ENCODE assay signal across 8 mouse cellular contexts in genomic region chr4:141617863-141618564, GRCm38 (mm10). TPM values are rescaled to one million over a fixed set of nuclear protein-coding genes. Genes with fewer than 3 reads are reported as not detected.
DNase-seq lines count a peak whose midpoint lies in the region; ATAC-seq lines count a peak whose summit lies in the region.

No protein-coding gene starts in this region.

- DNase-seq in heart, embryonic 10.5 days (ENCODE audit: low spot score), result no peak
- DNase-seq in heart, postnatal 14 days, result no peak
- DNase-seq in forebrain, embryonic 10.5 days (ENCODE audit: extremely low spot score, low spot score), result peak; percentile 40
- peak; percentile 86 to 90 for DNase-seq in kidney, adult 8-10 months
- no peak for DNase-seq in left cerebral cortex, postnatal 4 days
- DNase-seq in ovary, postnatal 36 days (ENCODE audit: low spot score), result no peak

- 10% methylated on average over 22 of the region's 22 CpGs for WGBS in heart, embryonic 10.5 days
- WGBS in forebrain, embryonic 10.5 days, result 11% methylated on average over 22 of the region's 22 CpGs
- WGBS in lung, embryonic 16.5 days, result 13% methylated on average over 21 of the region's 22 CpGs
- WGBS in stomach, embryonic 16.5 days, result 14% methylated on average over 22 of the region's 22 CpGs

- H3K27ac ChIP-seq in heart, embryonic 10.5 days, result peak overlapping the region; percentile 84
- H3K27ac ChIP-seq in forebrain, embryonic 10.5 days, result peak overlapping the region; percentile 78
- H3K27ac ChIP-seq in lung, embryonic 16.5 days (ENCODE audit: low read length), result no peak overlapping the region
- H3K27ac ChIP-seq in stomach, embryonic 16.5 days (ENCODE audit: low read length), result 0 out of 2 replicates have a peak overlapping the region, but pooled peaks have one; percentile 14

- peak overlapping the region; percentile 69 for H3K4me2 ChIP-seq in lung, embryonic 16.5 days (ENCODE audit: low read depth, low read length)
- H3K4me2 ChIP-seq in stomach, embryonic 16.5 days (ENCODE audit: low read depth, low read length), result peak overlapping the region; percentile 59

- intact Hi-C loops in heart, postnatal 14 days (cut with DNase I), result loop anchor here (2.0 to 10.0 kb wide), 4 partner anchors 84 to 337 kb away; no protein-coding TSS in a partner anchor
- intact Hi-C loops in left cerebral cortex, postnatal 4 days (cut with DNase I), result loop anchor here (10.0 kb wide), 1 partner anchor 227 kb away; the partner anchor contains the start of gene Ctrc

- peak overlapping the region; percentile 60 for H3K4me3 ChIP-seq in heart, embryonic 10.5 days
- H3K4me3 ChIP-seq in forebrain, embryonic 10.5 days, result peak overlapping the region; percentile 50
- H3K4me3 ChIP-seq in lung, embryonic 16.5 days (ENCODE audit: low read length), result peak overlapping the region; percentile 38
- peak overlapping the region; percentile 35 for H3K4me3 ChIP-seq in stomach, embryonic 16.5 days (replicated peaks; ENCODE audit: low read length)

- H3K4me1 ChIP-seq in heart, embryonic 10.5 days, result peaks cover 40% of the 10 kb centered on the region
- H3K4me1 ChIP-seq in forebrain, embryonic 10.5 days, result peaks cover 35% of the 10 kb centered on the region
- peaks cover 17% of the 10 kb centered on the region for H3K4me1 ChIP-seq in lung, embryonic 16.5 days (replicated peaks; ENCODE audit: control insufficient read depth, insufficient read depth, low read length)
- H3K4me1 ChIP-seq in stomach, embryonic 16.5 days (ENCODE audit: control insufficient read depth, insufficient read depth, low read length), result peaks cover 15% of the 10 kb centered on the region

- H3K27me3 ChIP-seq in heart, embryonic 10.5 days (ENCODE audit: insufficient read depth, poor library complexity, severe bottlenecking), result peaks cover 11% of the 10 kb centered on the region
- peaks cover 14% of the 10 kb centered on the region for H3K27me3 ChIP-seq in forebrain, embryonic 10.5 days (ENCODE audit: poor library complexity, severe bottlenecking)
- no peaks in the 10 kb centered on the region for H3K27me3 ChIP-seq in lung, embryonic 16.5 days (ENCODE audit: control insufficient read depth, insufficient read depth, low read depth, low read length)
- H3K27me3 ChIP-seq in stomach, embryonic 16.5 days (ENCODE audit: control insufficient read depth, insufficient read depth, low read length), result no peaks in the 10 kb centered on the region

- H3K9ac ChIP-seq in lung, embryonic 16.5 days (ENCODE audit: low read length), result peak overlapping the region; percentile 58
- peak overlapping the region; percentile 64 for H3K9ac ChIP-seq in stomach, embryonic 16.5 days (ENCODE audit: low read length)

- peak; percentile 14; the same call in 1 of the 2 replicates for ATAC-seq in lung, embryonic 16.5 days (ENCODE audit: low read depth)
- peak; percentile 31; the same call in 1 of the 2 replicates for ATAC-seq in stomach, embryonic 16.5 days (ENCODE audit: insufficient read depth, low FRiP score)

- no peaks in the 10 kb centered on the region for H3K9me3 ChIP-seq in heart, embryonic 10.5 days
- no peaks in the 10 kb centered on the region for H3K9me3 ChIP-seq in forebrain, embryonic 10.5 days
- no peaks in the 10 kb centered on the region for H3K9me3 ChIP-seq in lung, embryonic 16.5 days (ENCODE audit: control insufficient read depth, low read length)
- no peaks in the 10 kb centered on the region for H3K9me3 ChIP-seq in stomach, embryonic 16.5 days (replicated peaks; ENCODE audit: control insufficient read depth, low read length)

- H3K36me3 ChIP-seq in heart, embryonic 10.5 days, result no peaks in the 10 kb centered on the region
- no peaks in the 10 kb centered on the region for H3K36me3 ChIP-seq in forebrain, embryonic 10.5 days (replicated peaks)
- H3K36me3 ChIP-seq in lung, embryonic 16.5 days (ENCODE audit: control insufficient read depth, insufficient read depth, low read length), result no peaks in the 10 kb centered on the region
- H3K36me3 ChIP-seq in stomach, embryonic 16.5 days (ENCODE audit: control insufficient read depth, insufficient read depth, low read length), result no peaks in the 10 kb centered on the region

RNA-seq across cellular contexts. Expression of gene Tmem82, which starts 0.4 kb away (rescaled TPM):
- polyA plus RNA-seq in heart, embryonic 10.5 days (2016; fragmentation: Nextera tagmentation; extraction: Ambion mirVana), result 0.96 and 2.4 TPM in 2 replicates
- 10 to 100 TPM; 30.1 to 35.4 TPM for total RNA-seq in heart, postnatal 14 days (2021)
- 0.86 and 1.0 TPM in 2 replicates for polyA plus RNA-seq in forebrain, embryonic 10.5 days (2016; fragmentation: Nextera tagmentation; extraction: Ambion mirVana)
- 0.99 and 1.1 TPM in 2 replicates for polyA plus RNA-seq in lung, embryonic 16.5 days (2015; fragmentation: Nextera tagmentation; extraction: Ambion mirVana)
- polyA plus RNA-seq in stomach, embryonic 16.5 days (2015; fragmentation: Nextera tagmentation; extraction: Ambion mirVana), result 2.7 and 3.8 TPM in 2 replicates
- total RNA-seq in left cerebral cortex, postnatal 4 days (2021), result under 1 TPM; 0.38 to 0.46 TPM

RNA-seq across cellular contexts. Expression of gene Slc25a34, which starts 5.6 kb away (rescaled TPM):
- 0.20 and 0.34 TPM in 2 replicates for polyA plus RNA-seq in heart, embryonic 10.5 days (2016; fragmentation: Nextera tagmentation; extraction: Ambion mirVana)
- 100 to 1,000 TPM; 121 TPM for total RNA-seq in heart, postnatal 14 days (2021)
- not detected in 2 replicates for polyA plus RNA-seq in forebrain, embryonic 10.5 days (2016; fragmentation: Nextera tagmentation; extraction: Ambion mirVana)
- polyA plus RNA-seq in lung, embryonic 16.5 days (2015; fragmentation: Nextera tagmentation; extraction: Ambion mirVana), result 0.18 and 0.20 TPM in 2 replicates
- polyA plus RNA-seq in stomach, embryonic 16.5 days (2015; fragmentation: Nextera tagmentation; extraction: Ambion mirVana), result 0.62 and 1.6 TPM in 2 replicates
- 1 to 10 TPM; 1.1 to 1.7 TPM for total RNA-seq in left cerebral cortex, postnatal 4 days (2021)

RNA-seq across cellular contexts. Expression of gene Fblim1, which starts 12.1 kb away (rescaled TPM):
- 61.9 and 62.7 TPM in 2 replicates for polyA plus RNA-seq in heart, embryonic 10.5 days (2016; fragmentation: Nextera tagmentation; extraction: Ambion mirVana)
- 100 to 1,000 TPM; 299 to 338 TPM for total RNA-seq in heart, postnatal 14 days (2021)
- 23.2 and 30.1 TPM in 2 replicates for polyA plus RNA-seq in forebrain, embryonic 10.5 days (2016; fragmentation: Nextera tagmentation; extraction: Ambion mirVana)
- polyA plus RNA-seq in lung, embryonic 16.5 days (2015; fragmentation: Nextera tagmentation; extraction: Ambion mirVana), result 71.4 and 76.1 TPM in 2 replicates
- 77.2 and 85.0 TPM in 2 replicates for polyA plus RNA-seq in stomach, embryonic 16.5 days (2015; fragmentation: Nextera tagmentation; extraction: Ambion mirVana)
- total RNA-seq in left cerebral cortex, postnatal 4 days (2021), result 10 to 100 TPM; 19.8 to 23.8 TPM

RNA-seq across cellular contexts. Expression of gene Plekhm2, which starts 46.7 kb away (rescaled TPM):
- polyA plus RNA-seq in heart, embryonic 10.5 days (2016; fragmentation: Nextera tagmentation; extraction: Ambion mirVana), result 4.1 and 5.4 TPM in 2 replicates
- 100 to 1,000 TPM; 101 to 103 TPM for total RNA-seq in heart, postnatal 14 days (2021)
- 4.0 and 4.4 TPM in 2 replicates for polyA plus RNA-seq in forebrain, embryonic 10.5 days (2016; fragmentation: Nextera tagmentation; extraction: Ambion mirVana)
- polyA plus RNA-seq in lung, embryonic 16.5 days (2015; fragmentation: Nextera tagmentation; extraction: Ambion mirVana), result 5.7 and 6.9 TPM in 2 replicates
- 4.4 and 6.3 TPM in 2 replicates for polyA plus RNA-seq in stomach, embryonic 16.5 days (2015; fragmentation: Nextera tagmentation; extraction: Ambion mirVana)
- total RNA-seq in left cerebral cortex, postnatal 4 days (2021), result 10 to 100 TPM; 44.1 to 51.1 TPM

Comparison
In these comparisons a context has a peak if more than half of its experiments do, and no peak if none do; other contexts are left out.
1. DNase-seq: peak in forebrain, embryonic 10.5 days (single experiment) and kidney, adult 8-10 months (2 of 2); none in heart, embryonic 10.5 days (single experiment), heart, postnatal 14 days (0 of 2), left cerebral cortex, postnatal 4 days (single experiment) and ovary, postnatal 36 days (single experiment).
2. Peak in every context shown above with its lines, with median percentiles within 50 percentile points of each other: H3K4me3 ChIP-seq.